Mouse (Mus musculus) ES-Bruce4 (cell line): ENCODE measurements around the gene Il21r.

Source experiments
- CTCF ChIP-seq: IDR thresholded peaks from one replicate; pipeline ENCODE4 v1.8.1; 2011; ENCODE audit warnings: low read depth, low read length
- EP300 ChIP-seq: IDR thresholded peaks from 2 replicates; pipeline ENCODE4 v1.6.1; 2011; ENCODE audit warnings: low read depth, low read length; ENCODE audit not compliant: insufficient read depth
- POLR2A ChIP-seq: IDR thresholded peaks from one replicate; pipeline ENCODE4 v1.8.1; 2011; ENCODE audit warnings: low read length; ENCODE audit not compliant: insufficient read depth

GRCm38 (mm10) chr7:125574832-125575231 lies 28.4 kb upstream of the Il21r start:
- TF ChIP-seq CTCF (no peak), POLR2A (no peak), EP300 (no peak)
